Mouse (Mus musculus) bone marrow macrophage, adult 2 months (primary cell): Measurements from ENCODE around the gene Zfp14. TPM values are rescaled to one million over a fixed set of nuclear protein-coding genes. Genes with fewer than 3 reads are reported as not detected.

Experiments
- H3K27ac ChIP-seq: 2 replicates; pipeline ENCODE4 v1.5.1; 2012; ENCODE audit warnings: low read depth, low read length; ENCODE audit not compliant: insufficient read depth
- H3K4me1 ChIP-seq: 2 replicates; pipeline ENCODE4 v1.6.1; 2012; ENCODE audit warnings: low read length; ENCODE audit not compliant: control insufficient read depth, insufficient read depth
- H3K4me3 ChIP-seq: 2 replicates; pipeline ENCODE4 v1.5.1; 2012; ENCODE audit warnings: mild to moderate bottlenecking, low read length, moderate library complexity; ENCODE audit not compliant: insufficient read depth
- CTCF ChIP-seq: IDR thresholded peaks from 2 replicates; pipeline ENCODE4 v1.5.1; 2012; ENCODE audit warnings: low read depth, mild to moderate bottlenecking, low read length, moderate library complexity
- POLR2A ChIP-seq: IDR thresholded peaks from 2 replicates; pipeline ENCODE4 v1.6.1; 2012; ENCODE audit warnings: mild to moderate bottlenecking, low read depth, low read length, borderline replicate concordance
- polyA plus RNA-seq: library from polyadenylated mRNA; stranded (reverse); fragments of >200 nt; gene quantifications from 2 replicates; pipeline ENCODE4 v1.2.4, GENCODE M21; 2012; ENCODE audit not compliant: missing spikeins, insufficient read depth, insufficient read length

Zfp14 gene
- polyA plus RNA-seq, 1 experiment = 5.0 TPM

DNA sequence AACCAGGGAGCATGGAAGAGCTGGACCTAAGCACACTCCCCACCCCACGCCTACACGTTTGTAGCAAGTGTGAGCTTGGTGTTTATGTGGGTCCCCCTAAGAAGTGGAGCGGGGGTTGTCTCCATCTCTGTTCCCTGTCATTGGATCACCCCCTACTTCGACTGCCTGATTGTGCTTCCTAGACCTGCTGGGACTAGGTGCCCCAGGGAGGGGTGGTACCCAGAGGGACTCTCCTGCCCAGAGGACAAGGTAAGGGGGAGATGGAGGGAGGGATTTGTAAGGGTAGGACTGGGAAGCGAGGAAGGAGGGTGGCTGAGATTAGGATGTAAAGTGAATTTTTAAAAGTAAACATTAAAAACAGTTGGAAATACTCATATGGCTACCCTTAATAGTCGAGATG is 38.2 kb upstream of the Zfp14 start:
- TF ChIP-seq POLR2A (no peak), CTCF (no peak)
- H3K27ac ChIP-seq = no peak overlapping the region
- H3K4me1 ChIP-seq = peaks cover 10% of the 10 kb centered on the region
- peak overlapping the region; percentile 95 for H3K4me3 ChIP-seq

DNA sequence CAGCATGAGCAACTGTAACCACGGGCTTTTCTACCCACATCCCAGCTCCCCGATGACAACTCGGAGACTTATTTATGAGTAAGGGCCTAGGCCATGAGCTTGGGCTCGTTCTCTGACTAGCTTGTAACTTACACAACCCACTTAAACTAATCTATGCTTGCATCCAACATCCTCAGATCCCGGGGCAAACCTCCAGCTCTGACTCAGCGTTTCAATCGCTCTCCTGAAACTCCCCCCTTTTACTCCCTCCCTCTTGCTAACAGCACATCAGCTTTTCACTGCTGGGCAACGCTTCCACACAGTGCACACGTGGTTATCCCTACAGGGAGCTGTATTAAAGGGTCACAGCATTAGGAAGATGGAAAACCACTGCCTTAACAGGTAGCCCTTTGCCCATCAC is 35.3 kb upstream of the Zfp14 start:
- Histone ChIP-seq H3K4me3 (no peak overlapping the region), H3K27ac (no peak overlapping the region), H3K4me1 (peaks cover 6% of the 10 kb centered on the region; the same call in 1 of the 2 replicates)
- TF ChIP-seq CTCF (no peak), POLR2A (no peak)

DNA sequence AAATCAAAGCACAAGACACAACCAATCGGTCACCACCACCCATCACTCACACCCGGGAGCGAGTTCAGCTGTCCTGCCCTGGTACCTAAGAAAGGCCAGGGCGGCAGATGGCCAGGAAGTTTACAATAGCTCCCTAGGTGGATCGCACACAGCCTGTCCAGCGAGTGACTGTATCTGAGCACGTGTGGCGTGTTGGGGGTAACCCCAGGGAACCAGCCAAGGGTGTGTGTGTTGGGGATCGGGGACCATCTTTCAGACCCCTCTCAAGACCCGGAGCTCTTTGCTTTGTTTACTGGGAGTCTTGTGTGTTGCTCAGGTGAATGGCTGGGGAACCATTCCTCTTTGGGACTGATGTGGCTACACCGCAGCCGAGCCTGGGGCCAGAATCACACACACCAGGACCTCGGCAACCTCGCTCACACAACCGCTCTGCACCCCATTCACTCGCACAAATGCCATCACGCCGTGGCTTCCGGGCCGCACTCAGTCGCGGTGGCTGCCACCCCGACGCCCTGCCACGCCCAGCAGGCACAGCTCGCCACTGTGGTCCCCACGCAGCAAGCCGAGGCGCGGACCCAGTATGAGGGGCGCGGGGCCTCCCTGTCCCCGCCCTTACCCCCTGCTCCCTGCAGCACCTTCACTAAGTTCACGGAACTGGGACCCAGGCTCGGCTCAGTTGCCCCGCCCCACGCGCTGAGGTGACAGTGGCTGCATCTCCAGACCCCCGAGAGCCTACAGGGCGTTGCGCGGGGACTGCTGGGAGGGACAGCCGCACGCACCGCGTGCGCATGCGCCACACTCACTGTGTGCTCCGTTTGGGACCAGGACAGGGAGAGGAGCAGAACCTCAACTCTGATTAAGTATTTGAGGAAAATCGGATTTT is 21.2 kb upstream of the Zfp14 start, which contains the start of gene Zfp82:
Zfp82 (minus strand) TSS at position 755 of the 883 bp plus-strand sequence.
- Histone ChIP-seq H3K27ac (peak within 1 kb of the TSS; percentile 11; the same call in 1 of the 2 replicates), H3K4me3 (peak within 1 kb of the TSS; percentile 83), H3K4me1 (no peaks in the 10 kb centered on the region)
- no peak for TF ChIP-seq POLR2A
- 0 out of 2 replicates have a peak, but pooled peaks have one; percentile 10 for TF ChIP-seq CTCF

DNA sequence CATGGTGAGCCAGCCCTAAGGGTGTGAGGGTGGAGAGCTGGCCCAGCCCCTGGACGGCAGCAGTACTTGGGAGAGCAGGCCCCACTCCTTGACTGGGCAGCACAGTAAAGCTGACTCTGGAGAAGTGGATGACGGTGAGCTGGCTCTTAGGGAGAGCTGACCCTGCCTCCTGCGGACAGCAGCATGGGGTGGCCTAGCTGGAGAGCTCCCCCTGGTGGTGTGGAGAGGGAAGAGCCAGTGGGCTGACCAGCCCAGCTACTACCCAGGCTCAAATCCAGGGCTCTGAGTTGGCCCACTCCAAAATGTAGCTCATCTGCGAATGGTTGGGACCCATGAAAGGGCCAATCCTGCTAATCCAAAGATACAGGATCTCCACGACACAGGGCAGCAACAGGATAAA is 13.4 kb upstream of the Zfp14 start:
- Histone ChIP-seq H3K27ac (no peak overlapping the region), H3K4me3 (no peak overlapping the region), H3K4me1 (no peaks in the 10 kb centered on the region)
- no peak for TF ChIP-seq POLR2A

- Histone ChIP-seq H3K4me1 (no peaks in the 10 kb centered on the region), H3K27ac (no peak overlapping the region)
- no peak for TF ChIP-seq CTCF
- TF ChIP-seq POLR2A = no peak
Measured at GRCm38 (mm10) chr7:30062478-30062877, 11.3 kb upstream of the Zfp14 start.

GRCm38 (mm10) chr7:30060341-30060740 is 9.2 kb upstream of the Zfp14 start:
- H3K4me1 ChIP-seq = no peaks in the 10 kb centered on the region
- no peak overlapping the region for H3K4me3 ChIP-seq
- no peak overlapping the region for H3K27ac ChIP-seq
- TF ChIP-seq POLR2A (no peak), CTCF (no peak)

More at GRCm38 (mm10) chr7:30062478-30062877, 11.3 kb upstream of the Zfp14 start:
- no peak overlapping the region for H3K4me3 ChIP-seq

DNA sequence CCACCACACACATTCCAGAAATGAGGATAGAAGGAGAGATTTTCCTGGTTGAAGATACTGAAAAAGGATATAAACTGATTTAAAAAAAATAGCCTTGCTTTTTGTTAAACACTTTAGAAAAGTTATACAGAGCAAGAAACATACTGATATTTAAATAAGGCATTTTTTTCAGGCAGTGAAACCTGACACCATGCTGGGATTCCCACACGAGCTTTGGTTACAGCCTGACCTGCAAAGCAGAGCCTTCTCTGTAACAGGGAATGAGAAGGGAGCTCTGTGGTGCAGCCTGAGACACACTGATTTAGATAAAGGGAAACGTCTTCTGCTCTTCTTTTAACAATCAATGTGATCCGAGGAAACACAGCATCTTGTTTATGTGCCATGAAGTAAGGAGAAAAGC is 2.4 kb upstream of the Zfp14 start:
- Histone ChIP-seq H3K4me3 (no peak overlapping the region), H3K27ac (no peak overlapping the region), H3K4me1 (no peaks in the 10 kb centered on the region)
- no peak for TF ChIP-seq POLR2A
- TF ChIP-seq CTCF = no peak

DNA sequence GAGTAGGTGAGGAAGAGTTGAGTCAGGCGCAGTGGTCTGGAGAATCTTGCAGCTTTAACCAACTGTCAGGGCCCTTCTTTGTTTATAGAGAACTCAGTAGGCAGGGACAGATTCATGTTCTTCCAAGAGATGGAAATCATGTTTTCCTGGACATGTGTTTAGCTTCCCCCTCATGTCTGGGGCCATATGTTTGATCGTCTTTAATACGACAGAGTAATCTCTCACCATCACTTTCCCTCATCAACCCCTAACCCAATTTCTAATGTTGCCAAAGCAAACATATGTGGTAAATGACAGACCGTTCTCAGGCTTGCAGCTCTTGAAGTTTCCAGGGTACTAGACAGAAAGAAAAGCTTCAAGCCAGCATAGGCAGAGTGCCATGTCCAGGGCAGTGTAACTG is 3.1 kb downstream of the Zfp14 start:
- Histone ChIP-seq H3K4me1 (peaks cover 6% of the 10 kb centered on the region), H3K4me3 (no peak overlapping the region), H3K27ac (no peak overlapping the region)
- TF ChIP-seq POLR2A (no peak), CTCF (no peak)

GRCm38 (mm10) chr7:30044354-30044753 is 6.8 kb downstream of the Zfp14 start:
- H3K4me3 ChIP-seq = no peak overlapping the region
- TF ChIP-seq CTCF = no peak
- TF ChIP-seq POLR2A = no peak
- peaks cover 6% of the 10 kb centered on the region for H3K4me1 ChIP-seq
- no peak overlapping the region for H3K27ac ChIP-seq

GRCm38 (mm10) chr7:30034331-30034730 is 16.8 kb downstream of the Zfp14 start:
- Histone ChIP-seq H3K4me1 (no peaks in the 10 kb centered on the region), H3K4me3 (no peak overlapping the region), H3K27ac (no peak overlapping the region)
- no peak for TF ChIP-seq CTCF
- no peak for TF ChIP-seq POLR2A
